Mouse (Mus musculus) midbrain, embryonic 13.5 days (tissue): ENCODE data around the gene Atp6ap2. TPM values are rescaled to one million over a fixed set of nuclear protein-coding genes. Genes with fewer than 3 reads are reported as not detected.
"Not testable (repeated sequence)": the region's sequence is repeated elsewhere in the genome, so short reads cannot be mapped to it uniquely, and the experiment has no call there.

ENCODE experiments used
- ATAC-seq: fragments of 200-750 bp; cut with Nextera tagmentation; 2 replicates; pipeline ENCODE4 v1.8.0; 2017; ENCODE audit warnings: mild to moderate bottlenecking, moderate TSS enrichment, moderate library complexity
- H3K27ac ChIP-seq: fragments of 300-500 bp; sonication (generic); 2 replicates; pipeline ENCODE4 v1.5.1; 2015; ENCODE audit warnings: inconsistent platforms, mild to moderate bottlenecking, moderate library complexity
- H3K27me3 ChIP-seq: fragments of 300-500 bp; sonication (generic); 2 replicates; pipeline ENCODE4 v1.6.1; 2015; ENCODE audit warnings: mild to moderate bottlenecking, inconsistent platforms
- H3K36me3 ChIP-seq: fragments of 300-500 bp; sonication (generic); 2 replicates; pipeline ENCODE4 v1.6.1; 2015; ENCODE audit warnings: mild to moderate bottlenecking, inconsistent platforms
- H3K4me1 ChIP-seq: fragments of 300-500 bp; sonication (generic); replicated peaks from 2 replicates; pipeline ENCODE4 v1.6.1; 2015; ENCODE audit warnings: inconsistent platforms
- H3K4me2 ChIP-seq: fragments of 300-500 bp; sonication (generic); replicated peaks from 2 replicates; pipeline ENCODE4 v1.6.1; 2015; ENCODE audit warnings: moderate library complexity, mild to moderate bottlenecking, inconsistent platforms
- H3K4me3 ChIP-seq: fragments of 300-500 bp; sonication (generic); replicated peaks from 2 replicates; pipeline ENCODE4 v1.5.1; 2015; ENCODE audit warnings: mild to moderate bottlenecking, inconsistent platforms
- H3K9ac ChIP-seq: fragments of 300-500 bp; sonication (generic); replicated peaks from 2 replicates; pipeline ENCODE4 v1.6.1; 2015; ENCODE audit warnings: mild to moderate bottlenecking, inconsistent platforms
- H3K9me3 ChIP-seq: fragments of 300-500 bp; sonication (generic); 2 replicates; pipeline ENCODE4 v1.6.1; 2016; ENCODE audit warnings: mild to moderate bottlenecking, inconsistent platforms
- WGBS: fragments of 180-500 bp; shearing (Covaris S2); methylation state at CpG from one replicate; pipeline ENCODE4 v1.1.7; 2015; 5-methylcytosine and 5-hydroxymethylcytosine counted together
- polyA plus RNA-seq: library from polyadenylated mRNA; unstranded; fragments of >200 nt; fragmentation: Nextera tagmentation; extraction: Ambion mirVana; gene quantifications from 2 replicates; pipeline ENCODE4 v1.2.1, GENCODE M21; 2015

Gene Atp6ap2
- polyA plus RNA-seq, 1 experiment from 2014 or later = 149 TPM

DNA sequence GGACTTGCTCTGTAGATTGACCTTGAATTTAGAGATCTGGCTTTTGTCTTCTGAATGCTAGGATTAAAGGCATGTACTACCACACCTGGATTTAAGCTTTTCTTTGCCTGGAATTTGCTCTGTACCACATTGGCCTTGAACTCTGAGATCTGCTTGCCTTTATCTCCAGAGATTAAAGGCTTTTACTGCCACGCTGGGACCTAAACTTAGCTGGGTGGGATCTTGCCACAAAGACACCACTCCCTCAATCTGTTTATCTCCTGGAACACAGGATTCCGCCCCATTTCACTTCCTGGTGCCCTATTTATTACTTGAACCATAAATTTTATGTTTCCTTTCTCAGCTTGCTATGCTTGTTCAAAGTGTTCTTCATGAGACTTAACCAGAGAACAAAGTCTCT, 23.6 kb downstream of the Atp6ap2 start:
- Histone ChIP-seq H3K4me2 (no peak overlapping the region), H3K4me1 (no peaks in the 10 kb centered on the region), H3K36me3 (peaks cover 46% of the 10 kb centered on the region), H3K27ac (no peak overlapping the region), H3K9me3 (no peaks in the 10 kb centered on the region), H3K27me3 (no peaks in the 10 kb centered on the region), H3K4me3 (no peak overlapping the region), H3K9ac (no peak overlapping the region)
- ATAC-seq = no peak
- 90% methylated on average over 2 of the region's 2 CpGs for WGBS

DNA sequence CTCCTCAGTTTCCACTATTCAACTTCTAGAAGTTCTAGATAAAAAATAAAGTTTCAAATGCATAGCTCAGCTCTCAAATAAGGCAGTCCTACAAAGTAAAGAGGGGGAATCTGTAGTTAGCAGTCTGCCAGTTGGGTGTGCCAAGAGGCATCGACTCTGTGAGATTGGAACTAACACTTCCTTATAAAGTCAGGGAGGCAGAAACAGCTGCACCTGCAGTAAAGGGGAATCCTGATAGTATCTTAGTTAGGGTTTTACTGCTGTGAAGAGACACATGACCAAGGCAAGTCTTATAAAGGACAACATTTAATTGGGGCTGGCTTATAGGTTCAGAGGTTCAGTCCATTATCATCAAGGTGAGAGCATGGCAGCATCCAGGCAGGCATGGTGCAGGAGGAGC, 24.8 kb downstream of the Atp6ap2 start:
- H3K9me3 ChIP-seq = not testable (repeated sequence)

DNA sequence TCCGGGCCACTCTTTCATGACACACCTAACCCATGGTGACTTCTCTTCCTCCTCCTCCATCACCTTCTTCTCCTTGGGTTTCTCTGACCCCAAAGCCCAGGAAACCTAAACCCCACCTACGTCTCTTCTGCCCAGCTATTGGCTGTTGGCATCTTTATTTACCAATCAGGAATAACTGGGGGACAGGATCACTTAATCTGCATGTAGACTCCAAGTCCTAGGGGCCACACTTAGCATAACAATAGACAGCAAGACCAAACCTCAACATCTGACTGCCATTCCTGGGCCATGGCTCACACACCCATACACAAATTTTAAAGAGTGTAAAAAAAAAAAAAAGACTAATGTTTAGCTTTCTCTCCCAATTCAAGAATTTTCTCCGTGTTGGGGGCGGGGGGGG, 37.5 kb downstream of the Atp6ap2 start:
- H3K9ac ChIP-seq = no peak overlapping the region

More for the DNA sequence above, 24.8 kb downstream of the Atp6ap2 start:
- 88% methylated on average over 1 of the region's 1 CpGs for WGBS
- ATAC-seq, H3K4me1 ChIP-seq, H3K27ac ChIP-seq, H3K4me2 ChIP-seq, H3K27me3 ChIP-seq, H3K4me3 ChIP-seq, H3K9ac ChIP-seq: not testable (repeated sequence)
- peaks cover 41% of the 10 kb centered on the region for H3K36me3 ChIP-seq

DNA sequence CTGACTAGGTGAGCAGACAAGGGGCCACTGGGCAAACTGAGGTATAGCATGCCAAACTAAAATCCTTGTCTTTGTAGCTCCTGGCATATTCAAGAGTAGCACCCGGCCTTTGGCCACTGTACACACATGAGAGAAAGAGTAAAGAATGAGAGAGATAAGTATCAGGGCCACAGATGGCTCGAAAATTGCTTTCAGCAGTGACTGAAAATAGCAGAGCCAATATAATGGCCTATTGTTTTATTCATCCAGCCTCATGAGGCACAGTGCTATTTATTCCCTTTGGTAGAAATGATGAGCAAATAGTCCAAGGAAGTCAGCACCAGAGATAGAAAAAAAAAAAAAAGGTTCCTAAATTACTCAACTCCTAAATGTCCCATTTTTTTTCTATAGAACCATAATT, 57.4 kb downstream of the Atp6ap2 start:
- Histone ChIP-seq H3K4me1 (no peaks in the 10 kb centered on the region; the same call in 1 of the 2 replicates), H3K4me3 (no peak overlapping the region), H3K27me3 (no peaks in the 10 kb centered on the region), H3K9me3 (no peaks in the 10 kb centered on the region), H3K36me3 (no peaks in the 10 kb centered on the region), H3K27ac (no peak overlapping the region), H3K9ac (no peak overlapping the region), H3K4me2 (no peak overlapping the region)
- no peak for ATAC-seq
- 52% methylated on average over 2 of the region's 2 CpGs for WGBS

More for the DNA sequence above, 37.5 kb downstream of the Atp6ap2 start:
- no peak for ATAC-seq
- no peaks in the 10 kb centered on the region for H3K9me3 ChIP-seq
- no peaks in the 10 kb centered on the region for H3K4me1 ChIP-seq
- no peaks in the 10 kb centered on the region for H3K27me3 ChIP-seq
- H3K4me3 ChIP-seq = no peak overlapping the region
- H3K36me3 ChIP-seq = no peaks in the 10 kb centered on the region
- H3K27ac ChIP-seq = no peak overlapping the region
- no peak overlapping the region for H3K4me2 ChIP-seq
- WGBS = 73% methylated on average over 3 of the region's 4 CpGs

DNA sequence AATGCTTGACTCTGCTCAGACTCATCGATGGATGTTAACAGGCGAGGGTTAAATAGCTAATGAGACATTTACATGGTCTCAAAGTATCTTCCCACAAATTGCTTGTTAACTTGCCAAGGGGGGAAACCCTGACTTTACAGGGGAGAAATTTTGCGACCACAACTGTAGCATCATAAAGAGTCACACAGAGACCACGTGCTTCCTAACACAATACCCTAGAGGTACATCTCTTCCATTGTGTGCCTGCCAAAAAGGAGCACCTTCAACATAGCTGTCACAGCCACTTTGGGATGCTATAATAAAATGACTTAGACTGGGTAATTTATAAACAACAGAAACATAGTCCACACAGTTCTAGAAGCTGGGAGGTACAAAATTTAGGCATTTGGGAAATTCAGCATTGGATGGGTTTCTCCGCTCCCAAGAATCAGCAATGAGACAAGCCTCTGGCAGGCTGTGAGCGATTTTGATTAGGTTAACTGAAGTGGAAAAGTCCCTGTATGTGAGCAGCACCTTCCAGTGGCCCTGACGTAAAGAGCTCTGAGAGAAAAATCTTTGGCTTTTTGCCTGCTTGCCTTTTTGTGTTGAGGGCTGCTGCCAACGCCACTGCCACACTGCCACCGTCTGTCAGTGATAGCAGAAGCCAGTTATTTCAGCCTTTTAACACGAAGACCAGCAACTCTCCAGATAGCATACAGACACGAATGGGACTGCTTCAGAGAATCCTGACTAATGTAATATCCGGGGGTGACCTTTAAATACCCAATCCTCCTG, 58.1 kb downstream of the Atp6ap2 start:
- H3K4me1 ChIP-seq = no peaks in the 10 kb centered on the region; the same call in 1 of the 2 replicates
- WGBS = 60% methylated on average over 12 of the region's 12 CpGs
- H3K4me2 ChIP-seq = no peak overlapping the region
- 0 out of 2 replicates have a peak, but pooled peaks have one; percentile 45 for ATAC-seq
- H3K27me3 ChIP-seq = no peaks in the 10 kb centered on the region
- H3K9me3 ChIP-seq = no peaks in the 10 kb centered on the region
- H3K36me3 ChIP-seq = no peaks in the 10 kb centered on the region
- H3K4me3 ChIP-seq = no peak overlapping the region
- no peak overlapping the region for H3K9ac ChIP-seq
- H3K27ac ChIP-seq = peak overlapping the region; percentile 30; the same call in 1 of the 2 replicates

DNA sequence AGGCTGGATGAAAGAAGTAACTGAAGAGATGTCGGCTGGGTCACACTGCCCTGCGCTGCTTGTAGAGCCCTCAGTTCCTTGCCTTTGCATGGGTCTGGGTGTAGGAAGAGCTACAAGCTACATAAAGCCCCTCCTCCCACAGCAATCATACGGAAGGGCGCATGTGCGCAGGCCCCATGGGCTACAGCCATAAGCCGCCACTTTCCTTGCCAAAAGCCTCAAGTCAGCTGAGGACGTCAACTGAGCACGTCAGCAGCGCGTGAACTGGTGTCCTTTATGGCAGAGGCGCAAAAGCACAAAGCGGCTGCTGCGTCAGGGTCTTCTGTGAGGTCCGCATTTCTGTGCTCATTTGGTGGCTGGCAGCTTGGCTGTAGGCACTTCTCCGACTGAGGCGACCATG, 64.3 kb downstream of the Atp6ap2 start:
- 93% methylated on average over 16 of the region's 16 CpGs for WGBS

DNA sequence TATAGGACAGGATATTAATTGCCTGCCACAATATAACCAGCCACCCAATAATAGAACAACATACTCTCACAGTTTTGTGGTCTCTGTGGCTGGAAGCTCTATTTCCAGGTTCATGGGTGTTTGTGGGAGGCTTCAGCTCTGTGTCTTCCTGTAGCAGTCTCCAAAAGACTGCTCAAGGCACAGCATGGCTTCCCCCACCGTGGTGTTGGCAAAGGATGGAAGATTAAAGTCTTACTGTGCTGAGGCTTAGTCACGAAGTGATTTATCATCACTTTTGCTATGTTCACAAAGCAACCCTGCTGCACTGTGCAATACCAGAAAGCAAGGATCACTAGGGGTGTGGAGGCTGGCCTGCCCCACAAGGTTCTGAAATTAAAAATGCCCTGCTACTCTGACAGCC, 66.3 kb downstream of the Atp6ap2 start:
- Histone ChIP-seq H3K4me3 (no peak overlapping the region), H3K36me3 (peaks cover 45% of the 10 kb centered on the region), H3K4me2 (no peak overlapping the region), H3K27ac (no peak overlapping the region), H3K9me3 (no peaks in the 10 kb centered on the region), H3K9ac (no peak overlapping the region), H3K4me1 (no peaks in the 10 kb centered on the region), H3K27me3 (no peaks in the 10 kb centered on the region)
- WGBS = 74% methylated on average over 2 of the region's 2 CpGs
- no peak for ATAC-seq

More for the DNA sequence above, 64.3 kb downstream of the Atp6ap2 start:
- Histone ChIP-seq H3K27me3 (no peaks in the 10 kb centered on the region), H3K4me2 (no peak overlapping the region), H3K4me3 (no peak overlapping the region), H3K36me3 (peaks cover 31% of the 10 kb centered on the region), H3K9me3 (no peaks in the 10 kb centered on the region), H3K4me1 (no peaks in the 10 kb centered on the region), H3K27ac (no peak overlapping the region), H3K9ac (no peak overlapping the region)
- ATAC-seq = no peak

Other genes with a start within 250 kb of the Atp6ap2 start
- gene 1810030O07Rik, start 85.9 kb downstream of the Atp6ap2 start, polyA plus RNA-seq = 28.4 and 28.9 TPM in 2 replicates
- 11.7 and 14.5 TPM in 2 replicates for gene Med14, start 174.3 kb downstream of the Atp6ap2 start, polyA plus RNA-seq